Mouse (Mus musculus) ES-E14 (cell line): Measurements from ENCODE around the gene Gpr37l1. TPM values are rescaled to one million over a fixed set of nuclear protein-coding genes. Genes with fewer than 3 reads are reported as not detected.

Experiments
- DNase-seq: peaks from one replicate; pipeline ENCODE4 v3.0.0-alpha.2; 2013; ENCODE audit warnings: low read depth, low spot score
- H3K27ac ChIP-seq: 2 replicates; pipeline ENCODE4 v1.5.1; 2012; ENCODE audit warnings: low read depth, mild to moderate bottlenecking, low read length, moderate library complexity, mixed read lengths; ENCODE audit not compliant: poor library complexity, insufficient read depth, severe bottlenecking
- H3K36me3 ChIP-seq: 2 replicates; pipeline ENCODE4 v1.6.1; 2012; ENCODE audit warnings: mild to moderate bottlenecking, low read length, moderate library complexity, mixed read lengths; ENCODE audit not compliant: control insufficient read depth, poor library complexity, insufficient read depth, severe bottlenecking
- H3K4me1 ChIP-seq, 2 experiments: fragments of 150-350 bp in 1 of 2; sonication (generic) in 1 of 2; 2 replicates each; pipeline ENCODE4 v1.6.1; 2012; ENCODE audit warnings: low read length in 2 of 2, mild to moderate bottlenecking in 1 of 2, mixed read lengths in 1 of 2; ENCODE audit not compliant: control insufficient read depth in 2 of 2, insufficient read depth in 2 of 2, poor library complexity in 1 of 2
- H3K4me3 ChIP-seq, 2 experiments: fragments of 150-350 bp in 1 of 2; sonication (generic) in 1 of 2; 2 replicates each; pipeline ENCODE4 v1.5.1; 2012; ENCODE audit warnings: low read length in 2 of 2, low read depth in 1 of 2, mild to moderate bottlenecking in 1 of 2, mixed read lengths in 1 of 2; ENCODE audit not compliant: insufficient read depth in 1 of 2, poor library complexity in 1 of 2, severe bottlenecking in 1 of 2
- H3K9ac ChIP-seq: 2 replicates; pipeline ENCODE4 v1.6.1; 2012; ENCODE audit warnings: low read depth, mild to moderate bottlenecking, low read length, mixed read lengths; ENCODE audit not compliant: poor library complexity, insufficient read depth, severe bottlenecking
- H3K9me3 ChIP-seq: fragments of 150-350 bp; sonication (generic); 2 replicates; pipeline ENCODE4 v1.6.1; 2012; ENCODE audit warnings: low read depth, mild to moderate bottlenecking, low read length; ENCODE audit not compliant: control insufficient read depth, insufficient read depth
- CHD2 ChIP-seq: IDR thresholded peaks from 2 replicates; pipeline ENCODE4 v1.6.1; 2014; ENCODE audit warnings: mild to moderate bottlenecking, low read depth, low read length, inconsistent platforms
- HCFC1 ChIP-seq: IDR thresholded peaks from 2 replicates; pipeline ENCODE4 v1.6.1; 2012; ENCODE audit warnings: low read length, inconsistent platforms, borderline replicate concordance; ENCODE audit not compliant: insufficient read depth
- MAFK ChIP-seq: IDR thresholded peaks from 2 replicates; pipeline ENCODE4 v1.6.1; 2014; ENCODE audit warnings: mild to moderate bottlenecking, low read depth, low read length, inconsistent platforms; ENCODE audit not compliant: insufficient read depth
- ZC3H11A ChIP-seq: IDR thresholded peaks from 2 replicates; pipeline ENCODE4 v1.6.1; 2012; ENCODE audit warnings: low read depth, mild to moderate bottlenecking, inconsistent platforms, low read length, borderline replicate concordance
- ZNF384 ChIP-seq: IDR thresholded peaks from 2 replicates; pipeline ENCODE4 v1.6.1; 2012; ENCODE audit warnings: low read depth, low read length, inconsistent platforms
- in situ Hi-C, 2 experiments: fragments of 600-800 bp; cut with MboI; formaldehyde crosslinking; loops; one replicate each; pipeline ENCODE4 v1.15.1; 2025; ENCODE audit warnings: low sequenced_read_pairs in 2 of 2, inconsistent platforms in 1 of 2; ENCODE audit not compliant: unreplicated experiment in 2 of 2
- total RNA-seq: library from RNA; depleted of rRNA; stranded (reverse); fragments of 300-350 nt; gene quantifications from 2 replicates; pipeline ENCODE4 v1.2.3, GENCODE M21; 2012

The Gpr37l1 gene
- total RNA-seq, 1 experiment: not detected

DNA sequence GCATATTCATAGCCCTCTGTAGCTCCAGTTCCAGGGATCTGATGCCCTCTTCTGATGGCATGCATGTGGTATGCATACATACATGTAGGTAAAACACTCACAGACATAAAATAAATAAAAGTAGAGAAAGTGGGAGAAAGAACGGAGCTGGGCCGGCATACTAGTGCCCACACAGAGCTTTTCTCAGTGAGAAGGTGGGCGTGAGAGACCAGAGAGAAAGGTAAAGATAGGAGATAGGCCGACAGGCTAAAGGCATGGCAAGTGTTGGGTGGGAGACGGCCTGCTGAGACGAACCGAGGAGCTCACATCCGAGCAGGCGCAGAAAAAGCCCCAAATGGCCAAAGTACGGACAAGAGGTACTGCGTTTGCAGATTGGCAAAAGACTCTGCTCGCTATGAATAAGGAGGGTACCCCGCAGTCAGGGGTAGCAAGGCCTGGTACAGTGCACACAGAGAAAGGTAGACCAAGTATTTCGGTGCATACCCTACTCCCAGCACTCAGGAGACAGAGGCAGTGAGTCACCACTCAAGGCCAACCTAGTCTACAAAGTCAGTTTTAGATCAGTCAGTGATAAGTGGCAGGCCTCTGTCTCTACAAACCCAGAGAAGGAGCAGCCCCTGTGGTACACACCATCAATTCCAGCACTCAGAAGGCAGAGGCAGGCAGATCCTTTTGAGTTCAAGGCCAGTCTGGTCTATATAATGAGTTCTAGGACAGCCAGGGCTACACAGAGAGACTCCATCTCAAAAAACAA, 39.3 kb upstream of the Gpr37l1 start:
- in situ Hi-C loops: no loop called here
- no peaks in the 10 kb centered on the region for H3K36me3 ChIP-seq
- H3K27ac ChIP-seq: no peak overlapping the region
- H3K9me3 ChIP-seq: no peaks in the 10 kb centered on the region
- no peak overlapping the region for H3K4me3 ChIP-seq
- no peak overlapping the region for H3K9ac ChIP-seq
- H3K4me1 ChIP-seq: peaks cover 2 to 20% of the 10 kb centered on the region in 2 experiments; a peak in 3 of 4 replicates
- no peak for DNase-seq
- TF ChIP-seq MAFK (no peak), CHD2 (no peak), HCFC1 (no peak), ZNF384 (no peak), ZC3H11A (no peak)

DNA sequence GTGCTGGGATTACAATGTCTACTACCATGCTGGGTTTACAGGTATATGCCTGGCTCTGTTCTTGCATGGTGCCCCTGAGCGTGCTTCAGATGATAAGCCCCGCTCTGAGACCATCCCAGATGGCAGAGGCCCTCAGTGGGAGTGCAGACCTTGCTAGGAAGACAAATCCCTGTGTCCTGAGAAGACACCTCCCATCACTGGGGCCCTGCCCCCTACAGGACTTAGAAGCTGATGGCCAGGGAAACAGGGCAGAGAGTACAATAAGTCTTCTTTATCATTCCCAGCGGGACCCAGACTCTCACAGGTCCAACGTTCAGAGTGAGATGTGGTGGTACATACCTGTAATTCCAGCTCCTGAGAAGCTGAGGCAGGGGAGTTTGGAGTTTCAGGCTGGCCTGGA, 37.8 kb upstream of the Gpr37l1 start:
- H3K4me3 ChIP-seq: no peak overlapping the region
- no peak for DNase-seq
- H3K27ac ChIP-seq: no peak overlapping the region
- H3K4me1 ChIP-seq: peaks cover 4 to 30% of the 10 kb centered on the region in 2 experiments
- TF ChIP-seq ZNF384: no peak
- TF ChIP-seq CHD2: no peak
- no peaks in the 10 kb centered on the region for H3K9me3 ChIP-seq
- in situ Hi-C loops: no loop called here
- no peak overlapping the region for H3K9ac ChIP-seq
- H3K36me3 ChIP-seq: no peaks in the 10 kb centered on the region

- TF ChIP-seq ZC3H11A (no peak), CHD2 (no peak), MAFK (no peak), ZNF384 (no peak), HCFC1 (no peak)
- Histone ChIP-seq H3K9me3 (no peaks in the 10 kb centered on the region), H3K9ac (no peak overlapping the region), H3K4me1 (peaks cover 8 to 35% of the 10 kb centered on the region in 2 experiments), H3K36me3 (no peaks in the 10 kb centered on the region), H3K27ac (no peak overlapping the region), H3K4me3 (no peak overlapping the region)
- no peak for DNase-seq
- in situ Hi-C loops: no loop called here
Measured at GRCm38 (mm10) chr1:135204196-135205126, 37.0 kb upstream of the Gpr37l1 start.

GRCm38 (mm10) chr1:135200400-135200799, 32.9 kb upstream of the Gpr37l1 start:
- no peak overlapping the region for H3K4me3 ChIP-seq
- H3K4me1 ChIP-seq: peaks cover 25 to 45% of the 10 kb centered on the region in 2 experiments
- in situ Hi-C loops: no loop called here
- H3K27ac ChIP-seq: no peak overlapping the region; the same call in 1 of the 2 replicates
- no peaks in the 10 kb centered on the region for H3K9me3 ChIP-seq
- TF ChIP-seq CHD2: no peak
- no peak for TF ChIP-seq MAFK
- TF ChIP-seq ZC3H11A: no peak
- TF ChIP-seq HCFC1: no peak
- no peak for TF ChIP-seq ZNF384
- no peaks in the 10 kb centered on the region for H3K36me3 ChIP-seq
- no peak for DNase-seq
- no peak overlapping the region for H3K9ac ChIP-seq
